Mouse (Mus musculus) kidney, embryonic 14.5 days (tissue): Measurements from ENCODE around the gene Mcoln1. TPM values are rescaled to one million over a fixed set of nuclear protein-coding genes. Genes with fewer than 3 reads are reported as not detected.

Experiments
- ATAC-seq: fragments of 200-750 bp; cut with Nextera tagmentation; 2 replicates; pipeline ENCODE4 v1.8.0; 2017; ENCODE audit warnings: moderate number of reproducible peaks, mild to moderate bottlenecking, moderate TSS enrichment, moderate library complexity; ENCODE audit not compliant: low FRiP score, low TSS enrichment
- H3K27ac ChIP-seq: fragments of 300-500 bp; sonication (generic); 2 replicates; pipeline ENCODE4 v1.5.1; 2014; ENCODE audit warnings: low read depth, mild to moderate bottlenecking, low read length, moderate library complexity, mixed read lengths
- H3K27me3 ChIP-seq: fragments of 300-500 bp; sonication (generic); 2 replicates; pipeline ENCODE4 v1.6.1; 2014; ENCODE audit warnings: mild to moderate bottlenecking, low read length; ENCODE audit not compliant: control insufficient read depth, insufficient read depth
- H3K36me3 ChIP-seq: fragments of 300-500 bp; sonication (generic); 2 replicates; pipeline ENCODE4 v1.6.1; 2014; ENCODE audit warnings: low read length, mixed read lengths; ENCODE audit not compliant: control insufficient read depth, insufficient read depth
- H3K4me1 ChIP-seq: fragments of 300-500 bp; sonication (generic); 2 replicates; pipeline ENCODE4 v1.6.1; 2014; ENCODE audit warnings: low read length, mixed read lengths; ENCODE audit not compliant: control insufficient read depth, insufficient read depth
- H3K4me2 ChIP-seq: fragments of 300-500 bp; sonication (generic); replicated peaks from 2 replicates; pipeline ENCODE4 v1.6.1; 2014; ENCODE audit warnings: low read depth, mild to moderate bottlenecking, low read length
- H3K4me3 ChIP-seq: fragments of 300-500 bp; sonication (generic); 2 replicates; pipeline ENCODE4 v1.5.1; 2014; ENCODE audit warnings: mild to moderate bottlenecking, low read length
- H3K9ac ChIP-seq: fragments of 300-500 bp; sonication (generic); 2 replicates; pipeline ENCODE4 v1.6.1; 2014; ENCODE audit warnings: low read depth, mild to moderate bottlenecking, low read length, moderate library complexity
- H3K9me3 ChIP-seq: fragments of 300-500 bp; sonication (generic); 2 replicates; pipeline ENCODE4 v1.6.1; 2016; ENCODE audit warnings: low read length; ENCODE audit not compliant: control insufficient read depth
- WGBS: fragments of 180-500 bp; shearing (Covaris S2); extraction: QIAGEN DNeasy Blood & Tissue Kit; methylation state at CpG from one replicate; pipeline ENCODE4 v1.1.7; 2014; 5-methylcytosine and 5-hydroxymethylcytosine counted together
- polyA plus RNA-seq: library from polyadenylated mRNA; unstranded; fragments of >200 nt; fragmentation: Nextera tagmentation; extraction: Ambion mirVana; gene quantifications from 2 replicates; pipeline ENCODE4 v1.2.1, GENCODE M21; 2014

The Mcoln1 gene
- polyA plus RNA-seq, 1 experiment from 2014 or later, result 39.9 TPM

GRCm38 (mm10) chr8:3470562-3470961 lies 29.7 kb upstream of the Mcoln1 start, which contains the start of gene Tex45:
Tex45 (plus strand) TSS chr8:3470862.
- Histone ChIP-seq H3K27ac (no peak within 1 kb of the TSS), H3K4me3 (no peak within 1 kb of the TSS), H3K9me3 (no peaks in the 10 kb centered on the region), H3K9ac (no peak within 1 kb of the TSS), H3K36me3 (no peaks in the 10 kb centered on the region), H3K27me3 (no peaks in the 10 kb centered on the region), H3K4me2 (no peak within 1 kb of the TSS), H3K4me1 (0 out of 2 replicates have a peak, but pooled peaks cover 4% of the 10 kb centered on the region)
- no peak for ATAC-seq

DNA sequence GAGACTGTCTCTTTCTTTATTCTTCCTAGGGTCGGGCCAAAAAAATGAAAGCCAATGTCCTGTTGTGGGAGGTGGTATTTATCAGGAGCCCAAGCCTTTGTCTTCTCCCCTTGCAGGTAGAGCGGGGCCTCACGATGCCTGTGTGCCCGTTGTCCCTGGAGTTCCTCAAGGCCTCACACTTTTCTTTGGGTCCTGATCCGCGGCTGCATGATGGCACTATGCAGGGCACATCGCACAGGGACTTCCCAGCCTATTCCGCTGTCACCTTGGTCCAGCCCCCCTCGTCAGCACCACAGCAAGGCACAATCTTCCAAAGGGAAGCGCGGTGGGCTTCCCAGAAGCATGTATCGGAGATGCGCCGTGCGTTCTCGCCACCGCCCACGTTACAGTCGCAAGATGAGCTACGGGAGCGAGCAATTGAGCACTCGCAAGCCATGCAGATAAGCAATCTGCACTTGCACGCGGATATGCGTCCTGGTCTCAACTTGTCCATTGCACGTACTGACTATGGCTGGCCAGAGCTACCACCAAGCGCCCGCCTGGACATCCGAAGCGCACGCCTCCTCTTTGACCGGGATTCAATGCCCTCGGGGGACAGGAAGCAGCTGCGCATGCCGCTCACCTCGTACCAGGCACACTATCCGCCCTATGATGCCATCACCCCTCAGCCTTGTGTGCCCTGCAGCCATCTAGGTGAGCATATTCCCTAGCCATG lies 24.4 kb upstream of the Mcoln1 start:
- Histone ChIP-seq H3K27me3 (no peaks in the 10 kb centered on the region), H3K4me1 (no peaks in the 10 kb centered on the region), H3K4me2 (peak overlapping the region; percentile 43), H3K9me3 (no peaks in the 10 kb centered on the region), H3K36me3 (no peaks in the 10 kb centered on the region), H3K9ac (no peak overlapping the region), H3K27ac (no peak overlapping the region), H3K4me3 (peak overlapping the region; percentile 26)
- ATAC-seq, result no peak
- 29% methylated on average over 37 of the region's 37 CpGs for WGBS

GRCm38 (mm10) chr8:3480221-3480785 lies 20.0 kb upstream of the Mcoln1 start:
- Histone ChIP-seq H3K27me3 (no peaks in the 10 kb centered on the region), H3K4me3 (no peak overlapping the region), H3K4me2 (no peak overlapping the region), H3K4me1 (no peaks in the 10 kb centered on the region), H3K36me3 (no peaks in the 10 kb centered on the region), H3K9ac (no peak overlapping the region), H3K9me3 (no peaks in the 10 kb centered on the region), H3K27ac (no peak overlapping the region)
- 50% methylated on average over 4 of the region's 4 CpGs for whole genome bisulfite sequencing
- ATAC-seq, result no peak

GRCm38 (mm10) chr8:3481605-3482004 lies 18.7 kb upstream of the Mcoln1 start:
- no peak overlapping the region for H3K4me3 ChIP-seq
- WGBS, result 72% methylated on average over 5 of the region's 5 CpGs
- H3K27me3 ChIP-seq, result no peaks in the 10 kb centered on the region
- no peak for ATAC-seq
- no peak overlapping the region for H3K27ac ChIP-seq
- no peaks in the 10 kb centered on the region for H3K4me1 ChIP-seq
- no peaks in the 10 kb centered on the region for H3K36me3 ChIP-seq
- no peak overlapping the region for H3K9ac ChIP-seq
- no peaks in the 10 kb centered on the region for H3K9me3 ChIP-seq
- no peak overlapping the region for H3K4me2 ChIP-seq

- 90% methylated on average over 22 of the region's 22 CpGs for WGBS
- no peak overlapping the region for H3K4me2 ChIP-seq
- no peaks in the 10 kb centered on the region for H3K27me3 ChIP-seq
- H3K9ac ChIP-seq, result no peak overlapping the region
- no peaks in the 10 kb centered on the region for H3K9me3 ChIP-seq
- H3K4me3 ChIP-seq, result no peak overlapping the region
- no peak overlapping the region for H3K27ac ChIP-seq
- no peaks in the 10 kb centered on the region for H3K4me1 ChIP-seq
- no peak for ATAC-seq
- H3K36me3 ChIP-seq, result no peaks in the 10 kb centered on the region
Measured at GRCm38 (mm10) chr8:3482240-3482740, 18.0 kb upstream of the Mcoln1 start.

GRCm38 (mm10) chr8:3483546-3483945 lies 16.7 kb upstream of the Mcoln1 start:
- Histone ChIP-seq H3K4me3 (no peak overlapping the region), H3K4me2 (no peak overlapping the region), H3K9ac (no peak overlapping the region), H3K27ac (no peak overlapping the region), H3K4me1 (no peaks in the 10 kb centered on the region), H3K36me3 (no peaks in the 10 kb centered on the region), H3K27me3 (no peaks in the 10 kb centered on the region), H3K9me3 (no peaks in the 10 kb centered on the region)
- ATAC-seq, result no peak
- 91% methylated on average over 7 of the region's 7 CpGs for WGBS

- 0 out of 2 replicates have a peak, but pooled peaks have one; percentile 33 for ATAC-seq
- Histone ChIP-seq H3K27ac (no peak overlapping the region), H3K36me3 (no peaks in the 10 kb centered on the region), H3K9ac (no peak overlapping the region), H3K27me3 (no peaks in the 10 kb centered on the region), H3K4me1 (no peaks in the 10 kb centered on the region), H3K4me2 (no peak overlapping the region), H3K4me3 (no peak overlapping the region), H3K9me3 (no peaks in the 10 kb centered on the region)
- WGBS, result 23% methylated on average over 5 of the region's 5 CpGs
Measured at GRCm38 (mm10) chr8:3485192-3485591, 15.1 kb upstream of the Mcoln1 start.

DNA sequence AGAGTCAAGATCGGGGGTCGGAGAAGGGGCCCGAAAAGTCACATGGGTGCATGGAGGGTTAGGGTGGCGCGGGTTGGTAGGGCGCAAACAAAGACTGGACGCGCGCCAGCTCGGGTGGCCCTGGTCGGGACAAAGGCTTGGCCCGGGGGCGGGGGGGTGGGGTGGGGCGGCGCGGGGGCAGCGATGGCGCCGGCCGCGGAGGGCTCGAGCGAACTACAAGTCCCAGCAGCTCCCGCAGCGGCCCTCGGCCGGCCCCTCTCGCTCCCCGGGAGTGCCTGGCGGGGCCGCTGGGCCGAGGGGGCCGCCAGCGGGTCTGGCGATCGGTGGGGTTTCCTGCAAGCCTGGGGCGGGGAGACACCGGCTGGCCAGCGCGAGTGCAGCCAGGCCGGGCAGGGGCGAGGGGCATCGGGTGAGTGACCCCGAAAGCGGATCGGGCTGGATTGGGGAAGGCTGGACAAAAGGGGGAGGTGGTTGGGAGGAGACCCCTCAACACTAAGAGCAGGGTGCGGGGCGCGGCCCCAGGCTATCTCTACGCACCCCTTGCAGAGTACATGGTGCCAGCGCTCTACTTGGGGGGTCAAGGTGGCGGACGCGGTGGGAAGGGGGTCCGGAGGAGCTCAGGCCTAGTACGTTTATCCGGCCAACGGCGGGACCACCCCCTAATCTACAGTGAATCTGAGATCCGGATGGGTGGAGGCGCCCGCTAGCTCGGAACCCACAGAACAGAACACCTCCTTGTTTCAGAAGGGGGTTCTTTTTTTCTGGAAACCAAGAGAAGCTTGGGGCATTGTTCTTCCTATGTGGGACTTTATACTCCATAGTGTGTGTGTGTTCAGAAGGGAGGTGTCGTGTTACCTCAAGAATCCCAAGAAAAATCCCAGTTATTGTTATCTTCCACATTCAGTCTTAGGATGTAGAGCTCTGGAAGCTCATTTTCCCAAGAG lies 7.1 kb upstream of the Mcoln1 start, which contains the start of gene Zfp358:
Gene Zfp358 (plus strand): TSS at position 238 of the 944 bp plus-strand sequence.
- Histone ChIP-seq H3K4me2 (peak within 1 kb of the TSS; percentile 51), H3K36me3 (peaks cover 31% of the 10 kb centered on the region), H3K9ac (peak within 1 kb of the TSS; percentile 98), H3K9me3 (peaks cover 11% of the 10 kb centered on the region), H3K27ac (peak within 1 kb of the TSS; percentile 84), H3K4me3 (peak within 1 kb of the TSS; percentile 78), H3K4me1 (no peaks in the 10 kb centered on the region), H3K27me3 (no peaks in the 10 kb centered on the region)
- under 1% methylated on average over 48 of the region's 64 CpGs for WGBS
- ATAC-seq, result peak; percentile 94
